16 mouse cellular contexts compared by ENCODE assay signal in genomic region chr7:125790039-125790438, GRCm38 (mm10).
"Had no signal": no experiment of that assay in that cellular context is flagged by ENCODE, and none has a peak within 500 bp of the region (broad histone marks: within the 10 kb centered on the region; RNA-seq: fewer than 3 reads in every experiment).

No protein-coding gene starts in this region.

- H3K9me3 ChIP-seq: lung, embryonic 15.5 days; megakaryocyte, embryonic 14.5 days; midbrain, embryonic 13.5 days; midbrain, embryonic 15.5 days; neural tube, embryonic 12.5 days; stomach, embryonic 15.5 days had no signal

- DNase-seq: lung, adult 2 months; lung, postnatal 14 days; lung, postnatal 36 days; right cerebral cortex, postnatal 14 days; thymus, adult 2 months; thymus, postnatal 25 days; thymus, postnatal 4 days had no signal

- H3K4me2 ChIP-seq: lung, embryonic 15.5 days; midbrain, embryonic 13.5 days; midbrain, embryonic 15.5 days; neural tube, embryonic 12.5 days; stomach, embryonic 15.5 days had no signal

- H3K36me3 ChIP-seq: lung, embryonic 15.5 days; midbrain, embryonic 13.5 days; midbrain, embryonic 15.5 days; neural tube, embryonic 12.5 days; stomach, embryonic 15.5 days had no signal

- H3K27me3 ChIP-seq: lung, embryonic 15.5 days; midbrain, embryonic 13.5 days; midbrain, embryonic 15.5 days; neural tube, embryonic 12.5 days; stomach, embryonic 15.5 days had no signal

- H3K4me3 ChIP-seq: lung, embryonic 15.5 days; megakaryocyte, embryonic 14.5 days; midbrain, embryonic 13.5 days; midbrain, embryonic 15.5 days; neural tube, embryonic 12.5 days; stomach, embryonic 15.5 days had no signal

- H3K27ac ChIP-seq: lung, embryonic 15.5 days; macrophage; midbrain, embryonic 13.5 days; midbrain, embryonic 15.5 days; neural tube, embryonic 12.5 days; stomach, embryonic 15.5 days; stomach, postnatal 0 days had no signal

- ATAC-seq: lung, postnatal 0 days; midbrain, embryonic 13.5 days; midbrain, embryonic 15.5 days had no signal

- H3K9ac ChIP-seq: lung, embryonic 15.5 days; midbrain, embryonic 13.5 days; midbrain, embryonic 15.5 days; neural tube, embryonic 12.5 days; stomach, embryonic 15.5 days had no signal

- H3K4me1 ChIP-seq: lung, embryonic 15.5 days; midbrain, embryonic 15.5 days; neural tube, embryonic 12.5 days had no signal
